Mouse (Mus musculus) cerebellum, adult 11-12 months (tissue): ENCODE measurements around the gene Olfr1466.

Experiments
- DNase-seq: peaks from one replicate; pipeline ENCODE4 v3.0.0; 2022

Olfr1466 gene

DNA sequence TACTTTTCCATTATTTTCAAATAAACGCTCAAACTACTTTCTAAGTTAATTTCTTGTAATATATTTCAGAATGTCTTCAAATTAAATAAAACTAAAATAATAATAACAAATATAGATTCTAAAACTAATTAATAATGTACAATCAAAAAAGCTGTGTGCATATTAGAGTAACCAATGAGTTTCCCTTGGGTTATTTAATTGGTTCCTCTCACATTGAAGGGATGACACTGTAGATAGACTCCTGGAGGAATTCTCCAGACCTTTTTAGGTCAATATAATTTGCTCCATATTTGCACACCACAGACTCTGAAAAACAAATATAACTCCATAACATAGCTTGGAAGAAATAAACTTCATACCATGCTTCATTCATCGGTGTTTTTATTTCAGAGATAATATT is at the start of gene Olfr1466:
TSS of gene Olfr1466 (plus strand) at position 301 of the 400 bp plus-strand sequence.
- DNase-seq: no peak

DNA sequence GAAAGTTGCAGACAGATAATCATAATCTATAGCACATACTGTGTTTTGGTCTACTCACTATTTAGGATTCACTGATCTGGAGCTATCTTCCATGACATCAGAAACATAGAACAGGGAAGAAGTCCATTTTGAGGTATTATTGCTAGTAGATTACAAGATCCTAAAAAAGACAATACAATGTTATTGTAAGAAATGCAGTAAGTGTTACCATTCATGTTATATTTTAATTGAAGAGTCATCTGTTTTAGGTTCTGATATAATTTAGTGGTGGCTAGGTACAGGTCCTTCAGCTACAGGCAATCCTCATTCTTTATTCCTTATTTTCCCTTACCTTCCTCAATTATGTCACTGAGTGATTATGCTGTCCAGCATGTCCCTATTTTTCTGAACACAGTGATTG is 23.2 kb upstream of the Olfr1466 start, which contains the start of gene Olfr1465:
TSS of gene Olfr1465 (minus strand) at position 101 of the 400 bp plus-strand sequence.
- no peak for DNase-seq

DNA sequence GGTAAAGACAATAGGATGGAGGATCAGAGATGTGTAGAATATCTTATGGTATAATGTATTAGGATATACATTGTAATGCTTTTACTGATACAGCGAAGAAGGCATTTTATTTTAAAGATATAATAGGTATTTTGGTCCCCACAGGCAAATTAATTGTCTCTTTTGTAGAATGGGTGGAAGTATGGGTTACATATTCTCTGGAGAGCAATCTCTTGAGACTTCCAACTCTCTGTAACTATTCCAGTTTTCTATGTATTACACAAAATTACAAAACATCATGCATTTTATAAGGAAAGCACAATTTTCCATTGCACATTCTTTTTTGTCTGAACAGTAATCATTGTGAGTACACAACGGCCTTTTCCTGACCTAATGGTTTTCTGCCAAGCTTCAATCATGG is 23.3 kb downstream of the Olfr1466 start, which contains the start of gene Olfr1467:
TSS of gene Olfr1467 (plus strand) at position 301 of the 400 bp plus-strand sequence.
- no peak for DNase-seq
